Mouse (Mus musculus): ENCODE data around the gene Map4k3.

GRCm38 (mm10) chr17:80707176-80707575, 21.1 kb downstream of the Map4k3 start:
- TF ChIP-seq CTCF (IDR thresholded peaks at IDR 0.05; ENCODE audit: insufficient read depth, low read length) (no peak), POLR2A (IDR thresholded peaks at IDR 0.05; ENCODE audit: borderline replicate concordance, extremely low read depth, low read depth, low read length) (no peak)
